Mouse (Mus musculus) right cerebral cortex, postnatal 36 days (tissue): ENCODE data around the gene Mphosph8.

Source experiments
- DNase-seq, 2 experiments: peaks; one replicate each; pipeline ENCODE4 v3.0.0; 2022; ENCODE audit warnings: low spot score in 2 of 2, mixed read lengths in 1 of 2

The Mphosph8 gene

GRCm38 (mm10) chr14:56667969-56668802, at the start of gene Mphosph8:
Gene Mphosph8, plus strand, starts transcription at chr14:56668248.
- DNase-seq: peak; percentile 99

DNA sequence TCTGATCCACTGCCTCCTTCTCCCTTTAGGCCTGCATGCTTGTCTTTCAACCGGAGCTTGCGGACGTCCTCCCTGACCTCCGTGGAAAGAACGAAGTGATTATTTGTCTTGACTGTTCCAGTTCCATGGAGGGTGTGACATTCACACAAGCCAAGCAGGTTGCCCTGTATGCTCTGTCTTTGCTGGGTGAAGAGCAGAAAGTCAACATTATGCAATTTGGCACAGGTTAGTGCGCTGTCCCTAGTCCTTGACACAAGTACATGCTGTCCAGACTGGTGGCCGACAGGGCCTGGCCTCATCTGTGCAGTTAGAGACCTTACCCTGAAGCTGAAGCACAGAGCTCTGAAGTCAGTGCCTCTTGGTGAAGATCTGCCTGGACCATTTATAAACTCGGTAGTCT, 47.6 kb upstream of the Mphosph8 start:
- DNase-seq: no peak

- DNase-seq: no peak
Measured at GRCm38 (mm10) chr14:56626202-56626601, 41.8 kb upstream of the Mphosph8 start.

DNA sequence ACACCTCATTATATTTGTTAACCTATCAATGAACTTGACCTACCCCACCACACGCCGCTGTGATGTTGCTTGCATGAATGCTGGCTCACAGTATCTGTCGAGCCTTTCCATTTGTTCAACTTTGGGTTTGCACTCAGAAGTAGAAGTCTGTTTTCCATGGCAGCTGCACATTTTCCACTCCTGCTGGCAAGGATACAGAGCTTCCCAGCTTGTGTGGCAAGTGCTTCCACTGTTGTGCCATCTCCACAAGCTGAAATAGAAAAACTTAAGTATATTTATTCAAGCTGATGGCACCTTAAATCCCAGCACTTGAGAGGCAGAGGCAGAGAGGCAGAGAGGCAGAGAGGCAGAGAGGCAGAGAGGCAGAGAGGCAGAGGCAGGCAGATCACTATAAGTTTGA, 39.7 kb upstream of the Mphosph8 start:
- DNase-seq: peak; percentile 1 to 16

GRCm38 (mm10) chr14:56631109-56631508, 36.9 kb upstream of the Mphosph8 start:
- no peak for DNase-seq

DNA sequence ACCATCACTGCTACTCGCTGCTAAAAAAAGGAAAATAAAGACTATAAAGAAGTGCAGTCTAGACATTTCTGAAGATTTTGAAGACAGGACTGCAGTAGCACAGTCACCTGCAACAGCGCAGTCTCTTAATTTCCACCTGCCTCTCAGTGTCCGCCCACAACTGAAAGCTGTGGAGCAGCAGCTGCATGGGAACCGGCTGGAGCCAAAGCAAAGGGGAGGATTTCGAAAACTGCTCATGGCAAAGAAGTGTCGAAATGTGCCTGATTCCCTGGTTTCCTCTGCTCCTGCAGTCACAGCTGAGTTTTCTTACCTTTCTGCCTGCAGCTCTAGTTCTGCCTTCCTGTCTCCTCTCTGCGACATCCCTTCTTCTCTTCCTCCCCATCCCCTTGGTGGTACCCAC, 20.8 kb upstream of the Mphosph8 start:
- DNase-seq: peak; percentile 2 to 3

DNA sequence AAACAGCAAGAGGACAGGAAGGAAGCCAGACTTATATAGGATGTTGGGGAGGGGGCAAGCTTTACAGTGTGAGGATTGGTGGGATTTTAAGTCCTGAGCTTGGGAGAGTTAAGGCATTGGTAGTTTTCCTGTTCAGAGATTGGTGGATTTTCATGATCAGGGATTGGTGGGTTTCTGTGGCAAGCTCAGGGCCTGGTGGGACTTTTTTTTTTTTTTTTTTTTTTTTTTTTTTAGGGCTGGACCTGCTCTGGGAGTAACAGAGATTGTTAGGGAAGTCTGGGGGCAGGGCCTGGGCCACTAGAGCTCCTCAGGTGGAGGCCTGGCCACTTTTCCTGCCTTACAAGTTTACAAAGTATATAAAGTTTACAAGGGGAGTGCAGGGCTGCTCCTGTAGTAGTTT, 18.6 kb upstream of the Mphosph8 start:
- no peak for DNase-seq

DNA sequence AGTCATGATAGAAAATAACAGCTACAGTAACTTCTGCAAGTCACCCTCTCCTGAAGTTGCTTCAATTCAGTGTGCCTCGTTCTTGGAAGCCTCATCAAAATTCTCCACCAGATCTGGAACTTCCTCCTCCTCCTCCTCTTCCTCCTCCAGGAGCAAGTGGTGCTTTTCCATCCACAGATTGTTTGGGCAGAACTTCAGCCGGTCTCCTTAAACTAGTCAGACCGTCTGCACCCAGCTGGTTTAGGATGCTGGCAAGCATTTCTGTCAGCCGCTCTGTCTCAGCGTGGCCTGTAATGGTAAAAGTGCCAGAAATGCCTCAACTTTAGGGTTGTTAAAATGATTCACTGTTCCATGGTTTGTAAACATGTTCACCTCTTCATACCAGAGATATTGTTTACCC, 2.4 kb upstream of the Mphosph8 start:
- peak in 1 of 2 experiments; percentile 14 for DNase-seq

DNA sequence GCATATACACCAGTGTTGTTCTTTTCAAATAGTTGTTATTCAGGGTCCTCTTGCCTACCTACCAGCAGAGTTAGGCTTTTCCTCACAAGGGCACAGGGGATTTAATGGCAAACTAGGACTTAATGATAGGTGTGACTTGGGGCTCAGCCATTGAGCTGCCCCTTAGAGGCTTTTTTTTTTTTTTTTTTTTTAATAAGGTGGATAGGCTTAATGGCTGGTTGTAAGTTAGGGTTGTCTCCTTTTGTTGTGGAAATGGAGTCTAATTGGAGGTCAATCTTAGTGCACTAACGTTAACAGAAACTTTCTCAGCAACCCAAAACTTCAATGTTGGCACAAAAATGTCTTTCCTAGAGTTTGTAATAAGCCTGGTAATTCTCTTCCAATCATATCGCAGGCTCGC, 1.1 kb upstream of the Mphosph8 start:
- no peak for DNase-seq

GRCm38 (mm10) chr14:56669046-56669620, 1.1 kb downstream of the Mphosph8 start:
- DNase-seq: no peak

- no peak for DNase-seq
Measured at GRCm38 (mm10) chr14:56685426-56685825, 17.4 kb downstream of the Mphosph8 start.

- no peak for DNase-seq
Measured at GRCm38 (mm10) chr14:56689116-56689515, 21.1 kb downstream of the Mphosph8 start.

DNA sequence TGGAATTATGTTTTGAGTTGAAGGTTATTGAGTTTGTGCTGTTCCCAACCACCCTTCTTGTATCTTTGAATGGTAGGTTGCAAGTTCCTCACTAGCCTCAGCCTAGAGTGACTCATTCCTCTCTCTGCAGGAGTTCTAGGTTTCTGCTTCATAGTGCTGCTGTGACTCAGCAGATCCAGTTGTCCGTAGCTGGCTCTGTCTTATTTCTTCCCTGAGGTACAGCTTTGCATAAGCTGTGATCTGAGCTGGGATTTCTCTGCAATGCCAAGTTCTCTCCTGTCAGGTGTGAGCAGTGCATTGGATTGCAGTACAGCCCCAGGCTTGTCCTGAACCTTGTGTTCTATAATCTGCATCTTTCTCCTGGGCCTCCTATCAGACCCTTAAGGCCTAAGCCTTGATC, 21.7 kb downstream of the Mphosph8 start:
- DNase-seq: no peak

GRCm38 (mm10) chr14:56695495-56695894, 27.4 kb downstream of the Mphosph8 start:
- DNase-seq: no peak

GRCm38 (mm10) chr14:56697836-56698235, 29.8 kb downstream of the Mphosph8 start:
- no peak for DNase-seq

- no peak for DNase-seq
Measured at GRCm38 (mm10) chr14:56702644-56703043, 34.6 kb downstream of the Mphosph8 start.

GRCm38 (mm10) chr14:56705687-56706086, 37.6 kb downstream of the Mphosph8 start:
- no peak for DNase-seq

DNA sequence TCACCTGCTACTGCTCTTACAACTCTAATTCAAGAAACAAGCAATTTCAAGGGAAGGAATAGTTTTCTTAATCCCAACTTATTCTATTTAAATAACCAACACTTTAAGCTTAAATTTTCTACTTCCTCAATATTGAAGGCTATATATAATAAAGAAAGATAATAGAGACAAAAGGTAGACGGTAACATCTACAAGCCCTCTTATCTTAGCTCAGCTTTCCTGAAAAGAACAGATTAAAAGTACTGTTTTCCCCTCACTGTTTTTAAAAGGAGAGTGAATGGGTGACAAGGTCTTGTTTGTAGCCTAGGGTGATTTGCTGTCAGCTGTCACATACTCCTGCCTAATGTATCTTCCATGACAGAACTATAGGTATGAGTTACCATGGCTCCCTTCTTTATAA, 58.4 kb downstream of the Mphosph8 start:
- no peak for DNase-seq

GRCm38 (mm10) chr14:56740175-56740574, 72.1 kb downstream of the Mphosph8 start:
- DNase-seq: no peak
